Mouse (Mus musculus) lung, postnatal 0 days (tissue): ENCODE data around the gene Cct4.

Source experiments
- CTCF ChIP-seq: IDR thresholded peaks from 2 replicates; pipeline ENCODE4 v1.5.1; 2016; ENCODE audit warnings: antibody characterized with exemption, mild to moderate bottlenecking
- EP300 ChIP-seq: IDR thresholded peaks from 2 replicates; pipeline ENCODE4 v1.6.1; 2016; ENCODE audit warnings: antibody characterized with exemption, mild to moderate bottlenecking, control low read depth

DNA sequence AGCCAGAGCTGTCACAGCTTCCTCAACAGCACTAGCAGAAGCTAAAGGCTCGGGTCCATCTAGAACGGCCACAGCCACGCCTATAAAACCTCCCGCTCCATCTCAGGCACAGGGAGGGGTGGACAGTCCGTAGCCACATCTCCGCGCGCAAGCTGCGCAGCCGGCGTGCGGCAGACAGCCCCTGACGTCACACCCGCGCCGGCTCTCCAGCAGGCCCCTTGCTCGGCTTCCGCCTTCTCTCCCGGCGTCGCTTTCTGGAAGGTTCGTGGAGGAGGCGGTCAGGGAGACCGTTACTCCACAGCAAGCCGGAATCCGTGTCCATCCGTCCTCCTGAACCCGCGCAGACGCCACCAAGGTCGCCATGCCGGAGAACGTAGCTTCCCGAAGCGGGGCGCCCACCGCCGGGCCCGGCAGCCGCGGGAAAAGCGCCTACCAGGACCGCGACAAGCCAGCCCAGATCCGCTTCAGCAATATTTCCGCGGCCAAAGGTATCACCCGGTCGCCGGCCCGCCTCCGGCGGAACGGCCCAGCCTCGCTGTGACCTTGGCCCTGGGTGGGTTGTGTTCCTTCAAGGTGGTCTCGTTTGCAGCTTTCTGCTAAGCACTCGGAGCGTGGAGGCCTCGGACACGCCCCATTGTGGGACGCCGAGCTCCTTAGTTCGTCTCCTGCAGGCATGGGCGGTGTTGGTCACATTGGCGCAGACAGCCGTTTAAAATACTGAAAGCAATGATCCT is at the start of gene Cct4:
- TF ChIP-seq CTCF (no peak), EP300 (0 out of 2 replicates have a peak, but pooled peaks have one; percentile 23)
